ENCODE assay signal across 10 mouse cellular contexts in genomic region chr7:73771384-73772274, GRCm38 (mm10). TPM values are rescaled to one million over a fixed set of nuclear protein-coding genes. Genes with fewer than 3 reads are reported as not detected.
A peak's percentile ranks its signal among the peaks of the same experiment; 100 is the strongest.
DNase-seq lines count a peak whose midpoint lies in the region; ATAC-seq lines count a peak whose summit lies in the region.
"Had no signal": no experiment of that assay in that cellular context is flagged by ENCODE, and none has a peak within 500 bp of the region (broad histone marks: within the 10 kb centered on the region; RNA-seq: fewer than 3 reads in every experiment).

No protein-coding gene starts in this region.

- no peaks in the 10 kb centered on the region for H3K9me3 ChIP-seq in hindbrain, embryonic 13.5 days
- no peaks in the 10 kb centered on the region for H3K9me3 ChIP-seq in liver, embryonic 16.5 days (replicated peaks; ENCODE audit: control insufficient read depth, low read length)
- H3K9me3 ChIP-seq: stomach, embryonic 15.5 days had no signal

- H3K9ac ChIP-seq in hindbrain, embryonic 13.5 days, result no peak overlapping the region
- peak overlapping the region; percentile 12; the same call in 1 of the 2 replicates for H3K9ac ChIP-seq in liver, embryonic 16.5 days (ENCODE audit: low read depth, low read length)
- H3K9ac ChIP-seq: stomach, embryonic 15.5 days had no signal

- DNase-seq in cerebellum, adult 8-10 months, result peak; percentile 5
- no peak for DNase-seq in cerebellum, adult 11 months
- peak; percentile 4 for DNase-seq in thymus, postnatal 14 days
- DNase-seq in thymus, postnatal 0 days (ENCODE audit: low spot score), result no peak
- DNase-seq in spleen, postnatal 14 days (ENCODE audit: low spot score in 2 of 2), result no peak
- DNase-seq in ovary, postnatal 14 days (ENCODE audit: low spot score), result no peak

- H3K4me1 ChIP-seq in hindbrain, embryonic 13.5 days (replicated peaks), result peaks cover 19% of the 10 kb centered on the region
- peaks cover 4% of the 10 kb centered on the region; the same call in 1 of the 2 replicates for H3K4me1 ChIP-seq in liver, embryonic 16.5 days (ENCODE audit: control insufficient read depth, low read depth, low read length)

- H3K4me2 ChIP-seq in hindbrain, embryonic 13.5 days, result 0 out of 2 replicates have a peak overlapping the region, but pooled peaks have one; percentile 29
- H3K4me2 ChIP-seq in liver, embryonic 16.5 days (ENCODE audit: low read depth, low read length), result peak overlapping the region; percentile 44

- no peak overlapping the region for H3K4me3 ChIP-seq in hindbrain, embryonic 13.5 days
- H3K4me3 ChIP-seq in liver, embryonic 16.5 days (ENCODE audit: low read depth, low read length), result peak overlapping the region; percentile 28
- H3K4me3 ChIP-seq: stomach, embryonic 15.5 days had no signal

- 37% methylated on average over 19 of the region's 19 CpGs for WGBS in hindbrain, embryonic 13.5 days
- 23% methylated on average over 19 of the region's 19 CpGs for WGBS in liver, embryonic 16.5 days (ENCODE audit: insufficient replicate concordance)

- H3K27ac ChIP-seq in hindbrain, embryonic 13.5 days, result peak overlapping the region; percentile 52
- H3K27ac ChIP-seq in liver, embryonic 16.5 days (ENCODE audit: low read length), result no peak overlapping the region
- H3K27ac ChIP-seq: stomach, embryonic 15.5 days had no signal

- peaks cover 12% of the 10 kb centered on the region for H3K36me3 ChIP-seq in hindbrain, embryonic 13.5 days
- H3K36me3 ChIP-seq in liver, embryonic 16.5 days (ENCODE audit: control insufficient read depth, insufficient read depth), result no peaks in the 10 kb centered on the region
- H3K36me3 ChIP-seq: stomach, embryonic 15.5 days had no signal

- no peaks in the 10 kb centered on the region for H3K27me3 ChIP-seq in hindbrain, embryonic 13.5 days
- H3K27me3 ChIP-seq in liver, embryonic 16.5 days (ENCODE audit: control insufficient read depth, insufficient read depth, low read depth, low read length), result no peaks in the 10 kb centered on the region
- H3K27me3 ChIP-seq: stomach, embryonic 15.5 days had no signal

- ATAC-seq in hindbrain, embryonic 13.5 days (ENCODE audit: low FRiP score), result peak; percentile 52
- no peak for ATAC-seq in liver, embryonic 16.5 days (ENCODE audit: low read depth)

RNA-seq across cellular contexts. Expression of gene Fam174b, which starts 31.5 kb away (rescaled TPM):
- 10.4 and 11.7 TPM in 2 replicates for polyA plus RNA-seq in thymus, postnatal 0 days (2015; fragmentation: Nextera tagmentation; extraction: Ambion mirVana)
- 35.7 and 40.2 TPM in 2 replicates for polyA plus RNA-seq in hindbrain, embryonic 13.5 days (2015; fragmentation: Nextera tagmentation; extraction: Ambion mirVana)
- 2.8 and 3.4 TPM in 2 replicates for polyA plus RNA-seq in liver, embryonic 16.5 days (2015; fragmentation: Nextera tagmentation; extraction: Ambion mirVana)
- polyA plus RNA-seq: C2C12 had no signal

Comparison
In these comparisons a context has a peak if more than half of its experiments do, and no peak if none do; other contexts are left out.
1. DNase-seq: peak in cerebellum, adult 8-10 months (single experiment) and thymus, postnatal 14 days (single experiment); none in cerebellum, adult 11 months (single experiment), thymus, postnatal 0 days (single experiment), spleen, postnatal 14 days (0 of 2) and ovary, postnatal 14 days (single experiment).